In genomic region chr9:120989806-120990700, GRCm38 (mm10) we compare ENCODE assay signal across 12 mouse cellular contexts.
DNase-seq lines count a peak whose midpoint lies in the region; ATAC-seq and TF ChIP-seq lines count a peak whose summit lies in the region.
"Had no signal": no experiment of that assay in that cellular context is flagged by ENCODE, and none has a peak within 500 bp of the region (broad histone marks: within the 10 kb centered on the region; RNA-seq: fewer than 3 reads in every experiment).

No protein-coding gene starts in this region.

- DNase-seq in hindbrain, embryonic 10.5 days (ENCODE audit: low spot score): no peak
- peak; percentile 75 for DNase-seq in lung, embryonic 14.5 days
- DNase-seq in lung, adult 18-20 months: no peak
- DNase-seq in midbrain, postnatal 0 days (ENCODE audit: low spot score): peak; percentile 63
- no peak for DNase-seq in thymus, postnatal 14 days
- DNase-seq: cerebellum, adult 8-10 months had no signal

- peak overlapping the region; percentile 40; the same call in 1 of the 2 replicates for H3K27ac ChIP-seq in hindbrain, embryonic 10.5 days
- H3K27ac ChIP-seq in hindbrain, embryonic 13.5 days: no peak overlapping the region
- peak overlapping the region; percentile 42; the same call in 1 of the 2 replicates for H3K27ac ChIP-seq in lung, embryonic 14.5 days (ENCODE audit: low read depth)
- peak overlapping the region; percentile 63; the same call in 1 of the 2 replicates for H3K27ac ChIP-seq in forebrain, embryonic 12.5 days
- no peak overlapping the region for H3K27ac ChIP-seq in midbrain, postnatal 0 days (ENCODE audit: low read depth, low read length)
- H3K27ac ChIP-seq: embryonic facial prominence, embryonic 12.5 days; hindbrain, embryonic 12.5 days; limb, embryonic 13.5 days had no signal

- no peak overlapping the region for H3K9ac ChIP-seq in hindbrain, embryonic 13.5 days
- no peak overlapping the region for H3K9ac ChIP-seq in lung, embryonic 14.5 days
- no peak overlapping the region for H3K9ac ChIP-seq in forebrain, embryonic 12.5 days
- H3K9ac ChIP-seq in midbrain, postnatal 0 days (replicated peaks; ENCODE audit: low read length, poor library complexity, severe bottlenecking): no peak overlapping the region
- H3K9ac ChIP-seq: embryonic facial prominence, embryonic 12.5 days; hindbrain, embryonic 12.5 days; limb, embryonic 13.5 days had no signal

- no peak overlapping the region for H3K4me2 ChIP-seq in hindbrain, embryonic 13.5 days
- H3K4me2 ChIP-seq in lung, embryonic 14.5 days: no peak overlapping the region
- no peak overlapping the region for H3K4me2 ChIP-seq in forebrain, embryonic 12.5 days
- H3K4me2 ChIP-seq in midbrain, postnatal 0 days (ENCODE audit: low read depth, low read length, poor library complexity, severe bottlenecking): no peak overlapping the region
- H3K4me2 ChIP-seq: embryonic facial prominence, embryonic 12.5 days; hindbrain, embryonic 12.5 days; limb, embryonic 13.5 days had no signal

- no peaks in the 10 kb centered on the region for H3K9me3 ChIP-seq in hindbrain, embryonic 10.5 days
- H3K9me3 ChIP-seq in hindbrain, embryonic 13.5 days: no peaks in the 10 kb centered on the region
- H3K9me3 ChIP-seq in lung, embryonic 14.5 days (ENCODE audit: low read depth, low read length): no peaks in the 10 kb centered on the region
- no peaks in the 10 kb centered on the region for H3K9me3 ChIP-seq in forebrain, embryonic 12.5 days
- H3K9me3 ChIP-seq in midbrain, postnatal 0 days (ENCODE audit: low read length): no peaks in the 10 kb centered on the region
- H3K9me3 ChIP-seq: embryonic facial prominence, embryonic 12.5 days; hindbrain, embryonic 12.5 days; limb, embryonic 13.5 days had no signal

- no peak overlapping the region for H3K4me3 ChIP-seq in hindbrain, embryonic 10.5 days
- H3K4me3 ChIP-seq in hindbrain, embryonic 13.5 days: no peak overlapping the region
- no peak overlapping the region for H3K4me3 ChIP-seq in lung, embryonic 14.5 days (ENCODE audit: low read depth, low read length)
- H3K4me3 ChIP-seq in forebrain, embryonic 12.5 days (replicated peaks): no peak overlapping the region
- H3K4me3 ChIP-seq in midbrain, postnatal 0 days (ENCODE audit: low read depth, low read length): no peak overlapping the region
- H3K4me3 ChIP-seq: embryonic facial prominence, embryonic 12.5 days; hindbrain, embryonic 12.5 days; limb, embryonic 13.5 days had no signal

- peaks cover 10% of the 10 kb centered on the region; the same call in 1 of the 2 replicates for H3K36me3 ChIP-seq in hindbrain, embryonic 10.5 days
- H3K36me3 ChIP-seq in hindbrain, embryonic 13.5 days: peaks cover 3% of the 10 kb centered on the region; the same call in 1 of the 2 replicates
- no peaks in the 10 kb centered on the region for H3K36me3 ChIP-seq in lung, embryonic 14.5 days (ENCODE audit: insufficient read depth)
- no peaks in the 10 kb centered on the region for H3K36me3 ChIP-seq in forebrain, embryonic 12.5 days (replicated peaks)
- H3K36me3 ChIP-seq in midbrain, postnatal 0 days (ENCODE audit: insufficient read depth, low read length): no peaks in the 10 kb centered on the region
- H3K36me3 ChIP-seq: embryonic facial prominence, embryonic 12.5 days; hindbrain, embryonic 12.5 days; limb, embryonic 13.5 days had no signal

- H3K4me1 ChIP-seq in hindbrain, embryonic 10.5 days (replicated peaks): peaks cover 67% of the 10 kb centered on the region
- peaks cover 60% of the 10 kb centered on the region for H3K4me1 ChIP-seq in hindbrain, embryonic 13.5 days (replicated peaks)
- peaks cover 11% of the 10 kb centered on the region for H3K4me1 ChIP-seq in lung, embryonic 14.5 days (ENCODE audit: insufficient read depth)
- peaks cover 40% of the 10 kb centered on the region for H3K4me1 ChIP-seq in forebrain, embryonic 12.5 days
- H3K4me1 ChIP-seq in midbrain, postnatal 0 days (ENCODE audit: insufficient read depth, low read length): peaks cover 15% of the 10 kb centered on the region

- no peak for ATAC-seq in hindbrain, embryonic 13.5 days (ENCODE audit: low FRiP score)
- ATAC-seq in lung, embryonic 14.5 days (ENCODE audit: insufficient read depth): peak; percentile 42; the same call in 1 of the 2 replicates
- ATAC-seq in forebrain, embryonic 12.5 days (ENCODE audit: low FRiP score): peak; percentile 54; the same call in 1 of the 2 replicates
- ATAC-seq in midbrain, postnatal 0 days (ENCODE audit: low FRiP score): no peak
- no peak for ATAC-seq in megakaryocyte progenitor cell, adult 5-6 weeks (replicated peaks; ENCODE audit: poor library complexity)

- WGBS in hindbrain, embryonic 10.5 days: 68% methylated on average over 15 of the region's 15 CpGs
- 47% methylated on average over 15 of the region's 15 CpGs for WGBS in hindbrain, embryonic 13.5 days
- 47% methylated on average over 15 of the region's 15 CpGs for WGBS in lung, embryonic 14.5 days
- 34% methylated on average over 15 of the region's 15 CpGs for WGBS in forebrain, embryonic 12.5 days
- 43% methylated on average over 15 of the region's 15 CpGs for WGBS in midbrain, postnatal 0 days

- no peak for TF ChIP-seq CTCF in lung, embryonic 14.5 days (IDR thresholded peaks at IDR 0.05; ENCODE audit: low read depth)
- no peak for TF ChIP-seq CTCF in midbrain, postnatal 0 days (IDR thresholded peaks at IDR 0.05)

- H3K27me3 ChIP-seq in hindbrain, embryonic 10.5 days (ENCODE audit: insufficient read depth, poor library complexity, severe bottlenecking): no peaks in the 10 kb centered on the region
- H3K27me3 ChIP-seq in hindbrain, embryonic 13.5 days: no peaks in the 10 kb centered on the region
- H3K27me3 ChIP-seq in lung, embryonic 14.5 days (ENCODE audit: insufficient read depth, low read length): no peaks in the 10 kb centered on the region
- H3K27me3 ChIP-seq in forebrain, embryonic 12.5 days: no peaks in the 10 kb centered on the region
- H3K27me3 ChIP-seq in midbrain, postnatal 0 days (ENCODE audit: insufficient read depth, low read length): no peaks in the 10 kb centered on the region
- H3K27me3 ChIP-seq: embryonic facial prominence, embryonic 12.5 days; hindbrain, embryonic 12.5 days; limb, embryonic 13.5 days had no signal

Comparison
In these comparisons a context has a peak if more than half of its experiments do, and no peak if none do; other contexts are left out.
1. DNase-seq: peak in lung, embryonic 14.5 days (single experiment) and midbrain, postnatal 0 days (single experiment); none in hindbrain, embryonic 10.5 days (single experiment), lung, adult 18-20 months (0 of 2) and thymus, postnatal 14 days (single experiment).
2. H3K27ac ChIP-seq: peak in hindbrain, embryonic 10.5 days (single experiment), lung, embryonic 14.5 days (single experiment) and forebrain, embryonic 12.5 days (single experiment); none in hindbrain, embryonic 13.5 days (single experiment) and midbrain, postnatal 0 days (single experiment).
3. ATAC-seq: peak in lung, embryonic 14.5 days (single experiment) and forebrain, embryonic 12.5 days (single experiment); none in hindbrain, embryonic 13.5 days (single experiment), midbrain, postnatal 0 days (single experiment) and megakaryocyte progenitor cell, adult 5-6 weeks (single experiment).